Mouse (Mus musculus) forebrain, embryonic 16.5 days (tissue): Measurements from ENCODE around the gene Elmsan1. TPM values are rescaled to one million over a fixed set of nuclear protein-coding genes. Genes with fewer than 3 reads are reported as not detected.

Experiments
- ATAC-seq: fragments of 200-750 bp; cut with Nextera tagmentation; 2 replicates; pipeline ENCODE4 v1.8.0; 2017; ENCODE audit warnings: mild to moderate bottlenecking, moderate library complexity
- H3K27ac ChIP-seq: fragments of 300-500 bp; sonication (generic); 2 replicates; pipeline ENCODE4 v1.5.1; 2014; ENCODE audit warnings: low read length, control low read depth
- H3K27me3 ChIP-seq: fragments of 300-500 bp; sonication (generic); replicated peaks from 2 replicates; pipeline ENCODE4 v1.6.1; 2014; ENCODE audit warnings: low read length; ENCODE audit not compliant: control insufficient read depth, insufficient read depth
- H3K36me3 ChIP-seq: fragments of 300-500 bp; sonication (generic); 2 replicates; pipeline ENCODE4 v1.6.1; 2014; ENCODE audit not compliant: control insufficient read depth, insufficient read depth
- H3K4me1 ChIP-seq: fragments of 300-500 bp; sonication (generic); replicated peaks from 2 replicates; pipeline ENCODE4 v1.6.1; 2014; ENCODE audit warnings: low read length; ENCODE audit not compliant: control insufficient read depth, insufficient read depth
- H3K4me2 ChIP-seq: fragments of 300-500 bp; sonication (generic); 2 replicates; pipeline ENCODE4 v1.6.1; 2014; ENCODE audit warnings: mild to moderate bottlenecking, low read length, control low read depth
- H3K4me3 ChIP-seq: fragments of 300-500 bp; sonication (generic); replicated peaks from 2 replicates; pipeline ENCODE4 v1.5.1; 2014; ENCODE audit warnings: mild to moderate bottlenecking, low read length, control low read depth
- H3K9ac ChIP-seq: fragments of 300-500 bp; sonication (generic); replicated peaks from 2 replicates; pipeline ENCODE4 v1.6.1; 2014; ENCODE audit warnings: low read depth, low read length, control low read depth
- H3K9me3 ChIP-seq: fragments of 300-500 bp; sonication (generic); 2 replicates; pipeline ENCODE4 v1.6.1; 2016; ENCODE audit warnings: low read length; ENCODE audit not compliant: control insufficient read depth
- WGBS: fragments of 180-500 bp; shearing (Covaris S2); extraction: QIAGEN DNeasy Blood & Tissue Kit; methylation state at CpG from one replicate; pipeline ENCODE4 v1.1.7; 2014; 5-methylcytosine and 5-hydroxymethylcytosine counted together
- polyA plus RNA-seq: library from polyadenylated mRNA; unstranded; fragments of >200 nt; fragmentation: Nextera tagmentation; extraction: Ambion mirVana; gene quantifications from 2 replicates; pipeline ENCODE4 v1.2.1, GENCODE M21; 2015

Elmsan1 gene
- polyA plus RNA-seq, 1 experiment from 2014 or later: 3.8 TPM

GRCm38 (mm10) chr12:84206525-84206924 is 12.2 kb downstream of the Elmsan1 start:
- Histone ChIP-seq H3K9ac (no peak overlapping the region), H3K36me3 (no peaks in the 10 kb centered on the region), H3K9me3 (no peaks in the 10 kb centered on the region), H3K27me3 (no peaks in the 10 kb centered on the region), H3K4me1 (peaks cover 4% of the 10 kb centered on the region; the same call in 1 of the 2 replicates), H3K4me2 (no peak overlapping the region), H3K4me3 (no peak overlapping the region), H3K27ac (no peak overlapping the region)
- ATAC-seq: no peak
- 61% methylated on average over 7 of the region's 7 CpGs for WGBS

DNA sequence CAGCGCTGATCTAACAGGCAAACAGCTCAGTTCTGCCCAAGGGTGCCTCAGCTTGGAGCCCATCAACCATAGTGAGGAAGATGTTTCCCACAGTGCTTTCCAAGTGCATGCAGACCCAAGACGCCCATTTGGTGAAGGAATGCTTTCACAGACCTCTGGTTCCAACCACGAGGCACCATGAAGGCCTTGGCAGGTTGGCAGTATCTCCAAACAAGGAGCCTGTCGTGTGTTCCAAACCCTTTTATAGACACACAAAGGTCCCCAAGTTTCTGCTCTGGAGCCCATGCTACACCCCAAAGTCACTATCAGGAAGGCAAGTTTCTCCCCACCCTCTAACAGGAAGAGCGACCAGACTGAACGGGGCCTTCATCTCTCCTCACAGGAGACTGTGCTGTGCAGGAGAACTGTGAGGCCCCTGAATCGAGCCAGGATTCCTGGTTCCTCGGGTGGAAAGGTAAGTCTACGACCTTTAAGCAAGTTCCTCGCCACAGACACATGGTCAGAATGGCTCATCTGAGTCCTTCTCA is 13.0 kb downstream of the Elmsan1 start:
- Histone ChIP-seq H3K9me3 (no peaks in the 10 kb centered on the region), H3K9ac (no peak overlapping the region), H3K4me2 (no peak overlapping the region), H3K27me3 (no peaks in the 10 kb centered on the region), H3K4me1 (peaks cover 4% of the 10 kb centered on the region; the same call in 1 of the 2 replicates), H3K27ac (no peak overlapping the region), H3K4me3 (no peak overlapping the region), H3K36me3 (no peaks in the 10 kb centered on the region)
- 87% methylated on average over 10 of the region's 10 CpGs for WGBS
- no peak for ATAC-seq

DNA sequence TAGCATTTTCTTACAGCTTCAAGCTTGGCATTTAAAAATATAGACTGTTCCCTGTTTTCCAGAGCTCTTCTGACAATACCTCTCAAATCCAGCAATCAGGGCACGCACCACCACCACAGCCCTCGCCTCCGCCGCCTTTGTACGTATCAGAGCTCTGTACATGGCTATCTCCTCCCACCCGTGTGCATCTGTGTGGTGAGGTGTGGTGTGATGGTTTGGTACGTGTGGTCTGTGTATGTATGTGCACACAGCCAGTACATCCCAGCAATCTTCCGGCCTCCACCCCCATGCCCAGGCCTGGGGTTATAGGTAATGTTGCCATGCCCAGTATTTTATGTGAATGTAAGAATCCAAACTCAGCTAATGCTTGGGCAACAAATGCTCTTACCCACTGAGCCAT is 14.0 kb downstream of the Elmsan1 start:
- no peaks in the 10 kb centered on the region for H3K9me3 ChIP-seq
- H3K4me2 ChIP-seq: no peak overlapping the region
- 0 out of 2 replicates have a peak overlapping the region, but pooled peaks have one; percentile 24 for H3K27ac ChIP-seq
- ATAC-seq: no peak
- no peaks in the 10 kb centered on the region for H3K36me3 ChIP-seq
- WGBS: 75% methylated on average over 8 of the region's 8 CpGs
- no peaks in the 10 kb centered on the region for H3K27me3 ChIP-seq
- no peak overlapping the region for H3K4me3 ChIP-seq
- peaks cover 4% of the 10 kb centered on the region; the same call in 1 of the 2 replicates for H3K4me1 ChIP-seq
- H3K9ac ChIP-seq: no peak overlapping the region

DNA sequence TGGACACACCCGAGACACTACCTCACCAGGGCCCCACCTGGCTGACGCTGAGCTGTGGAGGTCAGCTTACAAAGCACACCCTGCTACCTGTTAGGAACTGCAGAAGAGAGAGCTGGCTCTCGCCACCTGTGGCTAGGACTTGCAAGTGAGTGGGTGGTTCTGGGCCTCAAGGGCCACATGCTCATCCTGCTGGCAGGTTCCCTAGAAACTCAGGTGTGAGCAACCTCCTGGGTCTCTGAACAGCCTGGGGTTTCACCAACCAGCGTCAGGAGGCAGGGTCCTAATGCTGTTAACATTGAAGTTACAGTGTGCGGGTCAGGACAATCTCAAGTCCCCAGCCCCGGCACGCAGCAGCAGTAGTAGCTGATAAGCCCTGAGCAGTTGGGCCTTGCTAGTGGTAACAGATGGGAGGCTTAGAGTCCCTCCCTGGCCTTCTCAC is 14.9 kb downstream of the Elmsan1 start:
- ATAC-seq: no peak
- no peaks in the 10 kb centered on the region for H3K9me3 ChIP-seq
- no peak overlapping the region for H3K27ac ChIP-seq
- no peak overlapping the region for H3K4me2 ChIP-seq
- no peaks in the 10 kb centered on the region for H3K27me3 ChIP-seq
- H3K9ac ChIP-seq: no peak overlapping the region
- 77% methylated on average over 7 of the region's 7 CpGs for WGBS
- peaks cover 4% of the 10 kb centered on the region; the same call in 1 of the 2 replicates for H3K4me1 ChIP-seq
- no peaks in the 10 kb centered on the region for H3K36me3 ChIP-seq
- H3K4me3 ChIP-seq: no peak overlapping the region

DNA sequence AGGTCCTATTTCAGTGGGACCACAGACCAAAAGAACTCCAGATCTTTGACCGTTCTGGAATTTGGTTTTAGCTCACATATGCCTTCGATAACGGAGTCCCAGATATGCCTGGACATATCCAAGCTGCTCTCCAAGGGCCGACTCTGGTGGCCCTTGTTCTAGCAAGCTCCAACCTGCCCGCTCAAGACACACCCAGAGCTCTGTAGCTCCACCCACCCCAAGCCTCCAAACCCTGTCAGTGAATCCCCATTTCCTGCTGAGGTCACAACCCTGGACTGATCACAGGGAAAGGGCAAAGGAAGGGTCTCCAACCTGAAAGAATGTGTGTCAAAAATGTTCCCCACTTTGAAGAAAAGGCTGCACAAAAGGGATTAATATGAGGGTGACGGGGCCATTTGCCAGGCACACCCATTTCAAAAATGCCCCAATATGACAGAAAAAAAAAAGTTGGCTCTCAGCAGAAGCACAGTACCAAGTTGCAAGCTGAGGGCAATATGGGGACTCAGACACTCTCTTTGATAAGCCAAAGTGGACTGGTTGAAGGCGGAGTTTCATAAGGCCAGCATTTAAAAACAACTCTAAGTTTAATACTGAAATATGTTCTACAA is 15.4 kb downstream of the Elmsan1 start:
- Histone ChIP-seq H3K4me3 (no peak overlapping the region), H3K4me1 (peaks cover 4% of the 10 kb centered on the region; the same call in 1 of the 2 replicates), H3K27me3 (no peaks in the 10 kb centered on the region), H3K27ac (no peak overlapping the region), H3K4me2 (no peak overlapping the region), H3K36me3 (no peaks in the 10 kb centered on the region), H3K9me3 (no peaks in the 10 kb centered on the region), H3K9ac (no peak overlapping the region)
- no peak for ATAC-seq
- 89% methylated on average over 7 of the region's 7 CpGs for WGBS

DNA sequence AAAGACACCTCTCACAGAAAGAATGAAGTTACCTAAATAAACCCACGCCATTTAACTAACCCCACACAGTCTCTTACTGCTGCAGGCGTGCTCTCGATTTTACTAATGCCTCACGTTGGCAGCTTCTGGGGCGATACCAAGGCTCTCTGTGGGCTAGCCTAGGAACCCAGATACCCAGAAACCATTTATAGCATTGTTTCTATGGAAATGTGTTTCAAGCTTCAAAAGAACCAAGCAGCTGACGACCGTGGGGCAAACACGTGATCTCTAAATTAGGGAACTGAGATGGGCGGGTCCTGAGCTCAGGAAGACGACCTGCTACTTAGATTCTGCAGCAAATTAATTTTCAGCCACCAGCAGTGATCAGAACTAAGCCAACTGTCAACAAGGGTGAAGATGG is 16.1 kb downstream of the Elmsan1 start:
- Histone ChIP-seq H3K27ac (no peak overlapping the region), H3K36me3 (no peaks in the 10 kb centered on the region), H3K4me1 (peaks cover 3% of the 10 kb centered on the region; the same call in 1 of the 2 replicates), H3K27me3 (no peaks in the 10 kb centered on the region), H3K4me2 (no peak overlapping the region), H3K9me3 (no peaks in the 10 kb centered on the region), H3K9ac (no peak overlapping the region), H3K4me3 (no peak overlapping the region)
- ATAC-seq: no peak
- WGBS: 70% methylated on average over 10 of the region's 10 CpGs

GRCm38 (mm10) chr12:84201686-84202484 is 16.8 kb downstream of the Elmsan1 start:
- no peak for ATAC-seq
- Histone ChIP-seq H3K9me3 (no peaks in the 10 kb centered on the region), H3K36me3 (no peaks in the 10 kb centered on the region), H3K4me3 (no peak overlapping the region), H3K4me2 (no peak overlapping the region), H3K27me3 (no peaks in the 10 kb centered on the region), H3K27ac (no peak overlapping the region), H3K4me1 (no peaks in the 10 kb centered on the region; the same call in 1 of the 2 replicates), H3K9ac (no peak overlapping the region)
- WGBS: 84% methylated on average over 18 of the region's 18 CpGs

DNA sequence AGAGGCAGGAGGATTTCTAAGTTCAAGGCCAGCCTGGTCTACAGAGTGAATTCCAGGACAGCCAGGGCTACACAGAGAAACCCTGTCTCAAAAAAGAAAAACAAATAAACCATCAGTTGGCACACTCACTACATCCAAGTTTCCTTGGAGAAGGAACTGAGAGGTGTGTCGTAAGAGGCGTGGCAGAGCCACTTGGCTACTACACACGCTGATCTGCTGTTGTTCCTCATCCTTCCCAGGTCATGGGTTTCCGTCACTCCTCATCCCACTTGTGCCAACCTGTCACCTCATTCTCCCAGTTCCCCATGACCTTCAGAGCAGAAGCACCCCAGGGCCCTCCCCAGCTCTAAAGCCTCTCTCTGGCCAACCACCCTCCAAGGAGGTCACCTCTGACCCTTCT is 17.5 kb downstream of the Elmsan1 start:
- Histone ChIP-seq H3K36me3 (no peaks in the 10 kb centered on the region), H3K4me2 (no peak overlapping the region)
- ATAC-seq: no peak

GRCm38 (mm10) chr12:84198880-84199279 is 19.8 kb downstream of the Elmsan1 start:
- Histone ChIP-seq H3K9me3 (no peaks in the 10 kb centered on the region), H3K4me3 (no peak overlapping the region), H3K4me2 (no peak overlapping the region), H3K9ac (no peak overlapping the region), H3K27ac (no peak overlapping the region), H3K36me3 (no peaks in the 10 kb centered on the region), H3K27me3 (no peaks in the 10 kb centered on the region), H3K4me1 (peaks cover 7% of the 10 kb centered on the region; the same call in 1 of the 2 replicates)
- no peak for ATAC-seq
- WGBS: 79% methylated on average over 10 of the region's 10 CpGs

More for the DNA sequence above, 17.5 kb downstream of the Elmsan1 start:
- 91% methylated on average over 4 of the region's 4 CpGs for WGBS
- Histone ChIP-seq H3K4me1 (no peaks in the 10 kb centered on the region; the same call in 1 of the 2 replicates), H3K9ac (no peak overlapping the region), H3K4me3 (no peak overlapping the region), H3K27me3 (no peaks in the 10 kb centered on the region), H3K27ac (no peak overlapping the region), H3K9me3 (no peaks in the 10 kb centered on the region)
